Mouse (Mus musculus) stomach, embryonic 14.5 days (tissue): ENCODE results near the gene Mtx3. TPM values are rescaled to one million over a fixed set of nuclear protein-coding genes. Genes with fewer than 3 reads are reported as not detected.

Experiments used
- ATAC-seq: fragments of 200-750 bp; cut with Nextera tagmentation; 2 replicates; pipeline ENCODE4 v1.8.0; 2017; ENCODE audit warnings: low read depth, moderate TSS enrichment; ENCODE audit not compliant: insufficient number of reproducible peaks, insufficient read depth, low FRiP score
- H3K27ac ChIP-seq: fragments of 300-500 bp; sonication (generic); 2 replicates; pipeline ENCODE4 v1.5.1; 2014; ENCODE audit warnings: mild to moderate bottlenecking, low read length, moderate library complexity, mixed read lengths
- H3K27me3 ChIP-seq: fragments of 300-500 bp; sonication (generic); 2 replicates; pipeline ENCODE4 v1.6.1; 2014; ENCODE audit warnings: low read length, control low read depth, mixed read lengths; ENCODE audit not compliant: control insufficient read depth, insufficient read depth
- H3K36me3 ChIP-seq: fragments of 300-500 bp; sonication (generic); 2 replicates; pipeline ENCODE4 v1.6.1; 2014; ENCODE audit warnings: mild to moderate bottlenecking, control low read depth, low read length, moderate library complexity, mixed read lengths; ENCODE audit not compliant: control insufficient read depth, insufficient read depth
- H3K4me1 ChIP-seq: fragments of 300-500 bp; sonication (generic); 2 replicates; pipeline ENCODE4 v1.6.1; 2014; ENCODE audit warnings: low read length, control low read depth, mixed read lengths; ENCODE audit not compliant: control insufficient read depth, insufficient read depth
- H3K4me2 ChIP-seq: fragments of 300-500 bp; sonication (generic); replicated peaks from 2 replicates; pipeline ENCODE4 v1.6.1; 2014; ENCODE audit warnings: low read depth, low read length, control low read depth
- H3K4me3 ChIP-seq: fragments of 300-500 bp; sonication (generic); 2 replicates; pipeline ENCODE4 v1.5.1; 2014; ENCODE audit warnings: low read depth, low read length, control low read depth
- H3K9ac ChIP-seq: fragments of 300-500 bp; sonication (generic); replicated peaks from 2 replicates; pipeline ENCODE4 v1.6.1; 2014; ENCODE audit warnings: low read depth, mild to moderate bottlenecking, control low read depth, low read length, moderate library complexity, mixed read lengths
- H3K9me3 ChIP-seq: fragments of 300-500 bp; sonication (generic); 2 replicates; pipeline ENCODE4 v1.6.1; 2016; ENCODE audit warnings: low read depth, low read length, control low read depth; ENCODE audit not compliant: control insufficient read depth
- WGBS: fragments of 180-500 bp; shearing (Covaris S2); extraction: QIAGEN DNeasy Blood & Tissue Kit; methylation state at CpG from one replicate; pipeline ENCODE4 v1.1.7; 2014; 5-methylcytosine and 5-hydroxymethylcytosine counted together
- polyA plus RNA-seq: library from polyadenylated mRNA; unstranded; fragments of >200 nt; fragmentation: Nextera tagmentation; extraction: Ambion mirVana; gene quantifications from 2 replicates; pipeline ENCODE4 v1.2.1, GENCODE M21; 2014

Gene Mtx3
- polyA plus RNA-seq, 1 experiment from 2014 or later = 6.6 TPM

GRCm38 (mm10) chr13:92899087-92899486, 54.5 kb downstream of the Mtx3 start:
- H3K36me3 ChIP-seq = no peaks in the 10 kb centered on the region
- H3K27ac ChIP-seq = no peak overlapping the region
- WGBS = 72% methylated on average over 6 of the region's 6 CpGs
- H3K4me3 ChIP-seq = no peak overlapping the region
- no peaks in the 10 kb centered on the region for H3K9me3 ChIP-seq
- ATAC-seq = no peak
- no peaks in the 10 kb centered on the region for H3K4me1 ChIP-seq
- no peak overlapping the region for H3K9ac ChIP-seq
- no peaks in the 10 kb centered on the region for H3K27me3 ChIP-seq
- H3K4me2 ChIP-seq = no peak overlapping the region

DNA sequence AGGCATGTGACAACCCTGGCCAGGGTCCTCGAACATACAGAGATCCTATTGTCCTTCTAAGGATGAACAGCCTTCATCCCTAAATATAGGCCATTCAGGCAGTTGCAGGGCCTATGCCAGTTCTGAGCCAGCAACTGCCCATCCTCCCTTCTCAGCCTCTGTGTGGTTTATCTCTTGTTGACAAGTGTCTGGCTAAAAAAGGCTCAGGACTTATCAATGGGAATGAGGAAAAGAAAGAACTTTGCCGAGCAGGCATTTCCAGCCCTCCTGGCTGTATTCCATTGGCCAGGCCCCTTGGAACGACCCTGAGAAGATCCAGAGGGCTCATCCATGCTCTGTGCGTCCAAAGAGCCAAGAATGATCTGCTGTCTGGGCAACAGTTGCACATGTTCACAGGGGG, 58.7 kb downstream of the Mtx3 start:
- H3K36me3 ChIP-seq = no peaks in the 10 kb centered on the region
- no peak overlapping the region for H3K27ac ChIP-seq
- WGBS = 46% methylated on average over 4 of the region's 4 CpGs
- no peaks in the 10 kb centered on the region for H3K9me3 ChIP-seq
- ATAC-seq = no peak
- no peak overlapping the region for H3K4me3 ChIP-seq
- no peak overlapping the region for H3K4me2 ChIP-seq
- no peaks in the 10 kb centered on the region for H3K4me1 ChIP-seq
- no peaks in the 10 kb centered on the region for H3K27me3 ChIP-seq
- no peak overlapping the region for H3K9ac ChIP-seq

DNA sequence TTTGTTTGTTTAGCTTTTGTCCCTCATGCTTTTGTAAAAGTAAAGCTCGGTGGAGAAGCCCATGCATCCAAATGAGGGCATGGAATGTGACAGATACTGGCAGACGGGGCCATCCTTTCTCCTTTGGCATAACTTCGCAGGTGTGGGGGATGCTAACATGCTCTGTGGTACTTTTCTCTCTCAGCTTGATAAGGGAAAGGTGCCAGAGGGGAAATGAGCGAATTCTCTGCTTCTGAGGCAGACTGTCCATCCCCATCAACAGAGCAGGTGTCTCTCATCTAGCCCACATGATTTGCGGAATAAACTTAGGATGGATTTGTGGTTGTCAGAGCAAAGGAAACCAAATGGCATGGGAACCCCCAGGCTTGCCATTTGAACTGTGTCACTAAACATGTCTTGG, 61.4 kb downstream of the Mtx3 start:
- ATAC-seq = no peak
- no peak overlapping the region for H3K4me2 ChIP-seq
- H3K27me3 ChIP-seq = no peaks in the 10 kb centered on the region
- no peaks in the 10 kb centered on the region for H3K36me3 ChIP-seq
- 65% methylated on average over 5 of the region's 5 CpGs for WGBS
- H3K9ac ChIP-seq = no peak overlapping the region
- no peaks in the 10 kb centered on the region for H3K9me3 ChIP-seq
- no peak overlapping the region for H3K4me3 ChIP-seq
- no peaks in the 10 kb centered on the region for H3K4me1 ChIP-seq
- no peak overlapping the region for H3K27ac ChIP-seq

DNA sequence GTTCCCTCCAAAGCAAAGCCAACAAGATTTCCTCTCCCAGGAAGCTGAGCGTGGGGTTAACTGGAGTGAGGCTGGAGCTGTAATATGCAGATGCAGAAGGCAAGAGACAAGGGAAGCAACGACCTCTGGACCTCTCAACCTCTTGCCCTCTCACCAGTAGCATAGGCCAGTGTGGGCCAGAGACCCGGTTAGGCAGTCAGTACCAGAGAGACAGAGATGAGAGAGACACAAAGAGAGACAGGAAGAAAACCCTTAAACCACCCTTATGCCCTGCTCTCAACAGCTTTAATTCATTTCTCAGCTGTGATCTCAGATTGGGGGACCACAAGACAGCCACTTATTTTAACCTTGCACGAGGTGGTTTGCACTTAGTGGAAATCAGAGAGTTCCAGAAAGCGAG, 62.8 kb downstream of the Mtx3 start:
- H3K9me3 ChIP-seq = no peaks in the 10 kb centered on the region
- H3K4me3 ChIP-seq = no peak overlapping the region
- H3K27ac ChIP-seq = no peak overlapping the region
- H3K9ac ChIP-seq = no peak overlapping the region
- no peak for ATAC-seq
- no peaks in the 10 kb centered on the region for H3K36me3 ChIP-seq
- no peaks in the 10 kb centered on the region for H3K27me3 ChIP-seq
- H3K4me1 ChIP-seq = no peaks in the 10 kb centered on the region
- 45% methylated on average over 5 of the region's 5 CpGs for WGBS
- no peak overlapping the region for H3K4me2 ChIP-seq

Other genes with a start within 250 kb of the Mtx3 start
- 22.7 and 24.0 TPM in 2 replicates for gene Serinc5, start 233.7 kb upstream of the Mtx3 start, polyA plus RNA-seq
- 4.5 and 4.8 TPM in 2 replicates for gene Thbs4, start 49.9 kb upstream of the Mtx3 start, polyA plus RNA-seq